Mouse (Mus musculus) heart, postnatal 4 days (tissue): ENCODE measurements at regions not wholly inside any gene's neighbourhood (a gene's known extent, or its start where the extent isn't known, plus 50 kb on each side); places are given as distances from the start of the nearest gene placed in this dataset.

Source experiments
- DNase-seq: peaks from one replicate; pipeline ENCODE4 v3.0.0; 2021

DNA sequence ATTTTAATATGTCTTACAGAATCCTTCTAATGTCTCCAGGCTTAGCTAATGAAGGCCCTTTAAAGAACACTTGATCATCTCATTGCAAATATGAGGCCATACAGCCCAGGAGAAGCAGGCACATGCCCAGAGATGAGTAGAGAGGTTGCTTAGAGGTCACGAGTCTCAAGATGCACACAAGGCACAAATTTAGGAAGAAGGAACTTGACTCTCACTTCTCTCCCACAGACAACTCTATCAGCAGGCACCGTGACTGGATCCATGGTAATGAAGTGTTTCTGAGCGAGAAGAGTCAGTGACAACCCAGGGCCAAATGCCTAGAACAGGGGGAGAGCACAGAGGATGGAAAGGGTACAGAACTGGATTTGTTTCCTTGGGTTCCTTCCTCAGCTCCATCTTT, 392.7 kb upstream of the Klf4 start:
- DNase-seq: no peak

DNA sequence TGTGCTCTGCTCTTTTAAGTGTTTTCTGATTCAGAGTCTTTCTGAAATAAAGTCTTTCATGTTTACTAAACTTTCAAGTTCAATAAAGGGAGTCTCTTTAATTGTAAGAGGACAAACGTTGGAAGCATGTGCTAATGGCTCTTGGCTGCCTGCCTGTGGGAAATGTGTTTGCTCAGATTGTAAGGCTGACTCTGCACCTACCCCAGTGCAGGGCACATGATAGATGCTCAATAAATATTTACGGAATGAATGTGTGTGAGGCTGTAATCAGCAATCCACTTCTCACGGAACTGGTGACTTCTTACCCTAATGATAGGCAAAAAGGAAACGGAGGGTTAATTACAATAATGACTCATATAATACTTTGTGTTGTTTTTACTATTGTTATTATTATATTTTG, 389.0 kb upstream of the Klf4 start:
- no peak for DNase-seq

DNA sequence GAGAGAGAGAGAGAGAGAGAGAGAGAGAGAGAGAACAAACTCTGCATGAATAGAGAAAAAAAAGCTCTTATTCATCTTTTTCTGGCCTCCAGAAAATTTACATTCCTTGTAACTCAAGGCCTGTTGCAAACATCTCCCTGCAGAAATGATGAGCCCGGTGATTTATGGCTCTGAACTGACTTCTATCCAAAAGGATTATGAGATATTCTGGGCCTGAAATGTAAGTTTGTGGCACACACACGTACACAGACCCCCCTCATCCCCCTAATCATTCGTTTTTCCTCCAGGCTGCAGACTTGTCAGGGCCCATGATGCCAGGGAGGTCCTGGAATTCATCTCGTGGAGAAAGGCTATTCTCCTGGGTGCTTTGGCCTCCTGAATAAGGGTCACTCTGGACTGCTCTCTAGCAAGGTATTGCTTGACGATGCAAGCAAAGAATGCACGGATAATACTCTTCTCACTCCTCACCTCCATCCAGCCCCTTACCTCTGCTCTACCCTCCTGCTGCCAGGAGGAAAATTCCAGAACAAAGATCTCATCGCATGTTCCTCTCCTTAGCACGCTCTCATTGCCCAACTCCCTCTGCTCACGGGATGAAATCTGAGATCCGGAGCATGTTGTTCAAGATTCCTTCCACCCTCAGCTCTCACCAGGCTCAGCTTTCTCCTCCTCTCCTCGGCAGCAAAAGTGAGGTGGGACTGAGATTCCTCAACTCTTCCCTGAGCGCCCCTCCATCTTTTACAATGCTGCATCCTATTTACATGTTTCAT, 362.0 kb upstream of the Klf4 start:
- DNase-seq: no peak

DNA sequence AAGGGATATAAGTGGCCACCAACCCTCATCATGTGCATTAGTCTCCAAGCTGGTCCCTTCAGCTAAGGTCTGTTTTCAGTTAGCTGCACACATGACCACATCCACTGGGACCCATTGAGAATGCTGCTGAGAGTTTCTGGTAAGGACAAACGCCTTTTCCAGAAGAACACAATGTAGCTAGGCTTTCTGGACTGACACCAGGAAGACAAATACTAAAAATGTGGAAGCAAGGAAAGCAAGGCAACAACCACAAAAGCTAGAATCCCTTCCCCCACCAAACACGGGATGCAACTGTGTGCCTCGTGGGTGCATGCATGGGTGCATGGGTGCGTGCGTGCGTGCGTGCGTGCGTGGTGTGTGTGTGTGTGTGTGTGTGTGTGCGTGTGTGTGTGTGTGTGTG, 359.4 kb upstream of the Klf4 start:
- no peak for DNase-seq

DNA sequence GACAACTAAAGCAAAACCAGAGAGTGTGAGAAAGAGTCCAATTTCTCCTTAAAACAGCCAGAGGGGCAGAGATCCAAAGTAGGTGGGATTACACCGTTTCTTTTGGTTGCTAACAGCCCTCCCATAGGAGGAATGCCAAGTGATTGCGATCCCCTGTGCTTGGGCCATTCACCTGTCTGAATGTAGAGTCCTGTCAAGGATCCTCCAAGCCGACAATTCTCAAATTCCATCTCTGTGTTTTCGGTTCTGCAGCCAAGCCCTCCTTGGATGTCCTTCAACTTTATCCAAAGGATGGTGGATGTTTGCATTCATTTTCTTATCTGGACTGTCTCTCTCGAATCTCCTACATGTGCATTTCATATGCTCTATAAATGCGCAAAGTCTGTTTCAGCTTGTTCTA, 355.3 kb upstream of the Klf4 start:
- DNase-seq: no peak

DNA sequence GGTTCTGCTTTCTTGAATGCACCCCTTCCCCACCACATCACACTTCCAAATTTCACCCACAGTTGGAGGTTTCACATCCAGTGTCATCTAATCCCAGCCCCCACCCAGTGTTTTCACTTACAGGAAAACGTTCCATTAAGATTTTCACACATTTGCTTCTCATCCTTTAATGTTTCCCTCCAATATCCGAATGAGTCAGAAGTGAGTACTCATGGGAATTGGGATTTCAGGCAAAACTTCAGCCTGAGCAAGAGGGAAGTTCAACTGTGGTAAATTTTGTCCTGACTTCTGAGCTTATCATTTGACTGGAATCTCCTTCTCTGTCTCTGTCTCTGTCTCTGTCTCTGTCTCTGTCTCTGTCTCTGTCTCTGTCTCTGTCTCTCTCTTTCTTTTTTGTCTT, 350.3 kb upstream of the Klf4 start:
- no peak for DNase-seq

DNA sequence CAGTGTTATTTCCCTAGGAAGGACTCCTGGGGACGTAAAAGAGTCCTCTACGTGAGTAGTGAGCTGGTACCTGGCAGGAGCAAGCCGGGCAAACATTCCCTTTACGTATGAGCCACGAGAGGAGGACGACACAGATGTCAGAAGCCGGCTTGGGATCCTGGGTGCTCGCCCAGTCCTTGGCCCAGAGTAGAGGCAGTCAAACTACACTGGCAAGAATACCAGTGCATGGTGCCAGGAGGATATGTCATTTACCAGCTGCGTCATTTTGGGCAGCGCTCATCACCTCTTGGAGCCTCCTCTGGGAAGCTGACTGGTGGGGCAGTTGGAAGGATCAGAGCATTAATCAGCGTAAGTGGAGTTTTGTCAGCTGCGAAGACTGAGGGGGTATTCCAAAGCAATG, 343.0 kb upstream of the Klf4 start:
- DNase-seq: peak; percentile 69

DNA sequence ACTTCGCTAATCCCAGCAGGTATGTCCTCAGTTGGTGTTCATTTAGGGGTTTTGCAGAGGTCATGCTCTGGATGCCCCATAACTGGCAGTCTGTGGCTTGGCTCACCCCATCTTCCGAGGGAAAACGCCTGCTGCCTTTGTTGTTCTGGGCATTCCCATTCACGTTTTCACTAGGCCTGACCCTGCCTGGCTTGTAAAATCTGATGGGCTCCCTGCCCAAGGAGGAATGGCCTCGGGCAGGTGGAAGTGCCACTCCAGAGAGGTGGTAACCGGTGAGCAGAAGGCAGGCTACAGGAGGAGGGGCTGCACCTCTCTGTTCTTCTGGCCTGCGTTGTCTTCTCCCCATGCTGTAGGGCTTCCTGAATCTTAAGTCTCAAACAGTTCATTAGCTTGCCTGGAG, 342.6 kb upstream of the Klf4 start:
- no peak for DNase-seq

DNA sequence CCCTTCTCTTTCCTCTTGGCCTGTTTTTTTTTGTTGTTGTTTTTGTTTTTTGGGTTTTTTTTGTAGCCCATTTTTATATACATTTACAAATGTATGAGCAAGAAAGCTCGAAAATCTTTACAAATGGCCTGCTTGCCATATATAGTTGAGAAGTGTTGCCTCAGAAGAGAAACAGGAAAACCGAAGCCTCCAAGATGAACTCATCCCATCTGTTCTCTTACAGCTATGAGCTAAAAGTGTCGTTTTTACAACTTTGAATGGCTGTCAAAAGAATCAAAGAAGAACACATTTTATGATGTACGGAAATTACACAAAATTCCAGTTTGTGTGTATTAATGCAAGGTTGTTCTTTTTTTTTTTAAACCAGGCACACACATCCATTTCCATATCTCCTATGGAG, 342.0 kb upstream of the Klf4 start:
- DNase-seq: no peak

DNA sequence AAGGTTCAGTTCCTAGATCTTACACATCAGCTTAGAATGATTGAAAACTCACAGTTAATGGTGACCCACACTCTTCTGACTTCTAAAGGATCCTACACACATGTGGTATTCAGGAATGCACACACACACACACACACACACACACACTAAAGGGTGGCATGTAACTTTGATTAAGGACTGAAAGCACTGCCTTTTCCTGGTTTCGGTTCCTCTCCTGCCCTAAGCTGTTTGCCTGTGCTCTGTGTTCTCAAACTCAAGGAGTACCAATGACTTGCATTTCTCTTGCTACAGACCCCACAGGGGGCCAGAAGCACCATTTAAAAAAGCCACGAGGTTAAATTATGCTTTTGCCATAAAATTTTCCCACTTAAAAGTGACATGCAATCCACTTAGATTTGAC, 327.8 kb upstream of the Klf4 start:
- no peak for DNase-seq

DNA sequence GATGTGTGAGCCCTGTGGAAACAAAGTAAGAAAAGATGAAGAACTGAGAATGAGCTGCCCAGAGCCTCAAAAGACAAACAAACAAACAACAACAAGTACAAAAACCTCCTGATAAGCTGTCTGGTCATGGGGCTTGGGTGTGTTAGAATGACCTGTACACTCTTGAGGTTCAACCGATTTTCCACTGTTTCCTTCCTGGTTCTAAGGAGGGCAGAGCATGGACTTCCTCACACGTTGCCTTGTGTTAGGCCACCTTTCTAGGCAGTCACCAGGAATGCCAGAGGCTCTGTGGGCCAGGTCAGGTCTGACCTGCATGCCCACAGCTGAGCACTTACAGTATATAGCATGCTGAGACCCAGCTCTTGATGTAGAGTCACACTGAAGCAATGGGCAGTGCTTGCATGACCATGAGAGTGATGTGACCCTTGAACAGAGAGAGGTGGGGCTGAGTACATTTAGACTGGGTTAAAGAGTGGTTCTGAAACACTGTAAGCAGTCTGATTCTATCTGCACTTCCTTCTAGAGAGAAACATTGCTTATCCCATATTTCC, 327.0 kb upstream of the Klf4 start:
- DNase-seq: no peak

DNA sequence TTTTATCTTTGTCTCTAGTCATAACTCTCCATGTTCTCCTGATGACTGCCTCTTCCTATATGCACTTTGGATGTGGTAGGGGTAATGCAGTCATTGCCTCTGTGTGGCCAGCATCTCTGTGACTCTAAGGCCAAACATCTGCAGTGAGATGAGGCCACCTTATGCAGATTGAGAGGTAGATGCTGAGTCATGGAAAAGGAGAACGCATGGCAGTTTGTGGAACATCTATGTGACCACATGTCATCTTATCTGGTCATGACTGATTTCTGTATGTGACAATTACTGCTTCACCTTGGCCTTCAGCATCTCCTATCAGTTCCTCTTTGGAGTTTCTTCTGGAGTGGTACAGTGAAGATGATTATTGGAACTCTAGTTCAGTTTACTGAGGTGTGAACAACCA, 319.2 kb upstream of the Klf4 start:
- DNase-seq: no peak

DNA sequence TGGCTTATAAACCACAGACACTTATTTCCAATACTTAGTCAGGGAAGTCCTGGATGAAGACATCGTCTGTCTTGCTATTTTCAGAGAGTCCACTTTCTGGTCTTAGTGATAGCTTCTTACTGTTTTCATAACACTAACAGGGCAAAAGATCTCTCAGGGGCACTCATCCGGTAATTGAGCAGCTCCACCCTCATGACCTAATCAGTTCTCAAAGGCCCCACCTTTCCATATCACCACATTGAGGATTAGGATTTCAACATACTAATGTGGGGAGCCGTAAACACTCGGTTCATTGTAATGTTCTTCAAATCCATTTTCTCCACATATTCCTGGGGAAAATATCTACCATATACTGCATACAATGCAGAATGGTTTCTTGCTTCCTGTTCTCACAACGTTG, 318.8 kb upstream of the Klf4 start:
- DNase-seq: no peak

DNA sequence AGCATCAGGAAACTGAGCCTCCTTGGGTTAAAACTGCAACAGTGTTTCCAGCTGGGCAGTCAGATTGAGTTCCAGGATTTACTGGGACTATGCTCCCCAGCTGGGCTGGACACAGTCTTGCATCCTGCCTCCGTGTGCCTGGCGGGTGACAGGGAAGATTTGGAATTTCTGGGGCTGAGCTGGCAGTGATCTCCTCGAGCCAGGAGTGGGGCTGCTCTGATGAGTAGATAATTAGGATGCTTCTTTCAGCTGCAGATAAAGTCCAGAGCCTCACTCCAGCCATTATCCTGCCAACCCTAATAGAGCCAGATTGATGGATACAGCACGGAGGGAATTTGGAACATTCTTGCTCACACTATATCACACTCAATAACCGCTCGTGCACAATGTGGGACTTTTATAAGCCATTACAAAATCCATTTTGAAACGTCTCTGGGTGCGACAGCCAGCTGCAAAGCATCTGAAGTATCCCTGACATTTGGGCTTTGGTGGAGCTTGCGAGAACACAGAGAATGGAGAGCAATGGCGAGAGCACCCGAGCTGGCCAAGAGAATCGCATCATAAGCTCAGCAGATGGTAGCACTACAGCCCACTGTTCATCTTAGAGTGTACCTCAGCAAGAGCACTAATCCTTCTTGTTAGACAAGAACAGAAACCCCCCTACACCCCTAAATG, 311.6 kb upstream of the Klf4 start:
- DNase-seq: peak; percentile 13

DNA sequence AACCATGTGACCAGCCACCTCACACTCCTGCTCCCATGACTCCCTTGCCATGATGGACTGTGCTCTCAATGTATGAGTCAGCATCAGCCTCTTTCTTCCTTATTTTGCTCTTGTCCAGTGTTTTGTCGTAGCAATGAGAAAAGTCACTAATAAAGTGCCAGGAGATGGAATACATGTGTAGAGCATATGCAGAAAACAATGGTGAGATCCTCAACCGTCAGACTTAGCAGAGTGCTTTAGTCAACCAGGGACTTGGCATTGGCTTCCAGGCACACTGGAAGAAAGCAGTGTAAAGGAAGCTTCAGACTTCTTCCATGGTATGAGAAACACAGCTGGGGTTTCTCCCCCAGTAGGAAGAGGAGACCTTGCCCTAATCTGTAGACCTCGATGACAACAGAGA, 306.3 kb upstream of the Klf4 start:
- DNase-seq: no peak

DNA sequence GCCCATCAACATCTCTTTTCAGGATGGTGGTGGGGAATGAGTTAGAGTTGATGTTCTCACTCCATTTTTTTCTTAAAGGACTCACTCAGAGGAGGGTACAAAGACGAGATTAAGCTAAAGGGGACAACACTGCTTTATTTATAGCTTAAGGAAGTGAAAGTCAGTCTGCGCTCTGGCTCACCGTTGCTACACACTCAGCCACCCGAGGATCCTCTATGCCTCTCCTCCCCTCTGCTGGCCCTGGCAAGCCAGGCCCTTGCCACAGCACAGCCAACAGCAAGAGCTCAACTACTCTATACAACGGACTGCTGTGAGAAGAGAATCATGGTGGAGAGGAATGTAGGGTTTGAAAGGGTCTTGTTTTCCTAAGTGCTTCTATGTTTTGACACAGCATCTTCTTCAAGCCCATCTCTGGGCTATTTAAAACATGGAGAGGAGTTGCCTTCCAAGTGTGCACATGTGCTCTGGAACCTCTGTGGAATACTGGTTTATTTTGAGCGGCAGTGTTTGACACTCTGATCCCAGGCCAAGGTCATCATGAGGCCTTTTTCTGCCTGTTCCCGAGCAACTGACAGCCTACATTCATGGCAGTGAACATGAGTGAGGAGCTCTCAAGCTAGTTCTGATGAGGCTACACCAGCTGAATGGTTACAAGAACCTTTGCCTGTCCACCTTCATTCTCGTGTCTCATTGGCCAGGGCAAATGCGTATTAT, 291.9 kb upstream of the Klf4 start:
- DNase-seq: no peak

DNA sequence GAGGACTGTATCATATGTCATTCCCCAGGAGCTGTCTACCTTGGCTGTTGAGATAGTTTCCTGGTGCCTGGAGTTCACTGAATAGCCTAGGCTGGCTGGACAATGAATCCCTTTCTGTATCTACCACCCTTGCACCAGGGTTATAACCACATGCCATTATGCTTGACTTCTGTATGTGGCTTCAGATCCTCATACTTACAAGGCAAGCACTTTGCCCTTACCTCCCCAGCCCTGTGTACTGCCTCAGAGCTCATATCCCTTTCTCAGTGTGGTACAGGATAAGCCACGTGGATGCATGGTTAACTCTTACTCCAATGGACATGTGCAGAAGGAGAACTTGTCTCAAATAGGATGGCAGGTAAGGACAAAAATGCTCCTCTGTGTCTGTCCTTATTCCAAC, 291.3 kb upstream of the Klf4 start:
- DNase-seq: no peak

DNA sequence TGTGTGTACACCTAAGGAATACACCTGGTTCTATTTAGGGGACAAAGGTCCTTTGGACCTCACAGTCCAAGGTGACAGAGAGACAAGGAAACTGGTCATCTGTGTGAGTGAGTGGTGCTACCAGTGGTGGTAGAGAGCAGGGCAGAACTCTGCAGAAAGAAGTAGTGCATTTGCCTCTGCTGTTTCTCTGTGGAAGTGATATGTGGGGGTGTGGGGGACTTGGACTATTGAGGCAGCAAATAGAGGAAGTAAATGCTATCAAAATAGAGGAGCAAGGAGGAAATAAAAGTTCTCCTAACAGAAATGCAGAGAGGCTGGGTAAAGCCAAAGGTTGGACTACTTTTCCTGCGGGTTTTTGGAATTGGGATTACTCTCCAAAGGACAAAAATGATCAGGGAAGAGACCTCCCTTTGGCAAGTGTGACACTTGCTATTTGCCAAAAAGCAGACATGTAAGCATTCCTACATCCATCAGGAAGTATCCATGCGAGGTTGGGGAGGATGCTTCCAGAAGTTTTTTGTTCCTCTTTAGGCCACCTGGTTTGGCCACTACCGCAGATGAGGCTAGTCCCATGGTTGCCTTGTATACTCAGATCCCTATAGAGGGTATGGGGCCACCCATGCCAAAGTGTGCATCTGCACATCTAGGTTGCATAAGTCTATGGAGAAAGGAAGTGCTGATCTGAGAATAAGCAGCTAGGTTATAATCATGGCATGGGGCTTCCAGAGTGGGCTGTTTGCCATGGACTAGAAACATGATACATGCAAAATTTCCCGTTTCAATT, 285.0 kb upstream of the Klf4 start:
- no peak for DNase-seq

DNA sequence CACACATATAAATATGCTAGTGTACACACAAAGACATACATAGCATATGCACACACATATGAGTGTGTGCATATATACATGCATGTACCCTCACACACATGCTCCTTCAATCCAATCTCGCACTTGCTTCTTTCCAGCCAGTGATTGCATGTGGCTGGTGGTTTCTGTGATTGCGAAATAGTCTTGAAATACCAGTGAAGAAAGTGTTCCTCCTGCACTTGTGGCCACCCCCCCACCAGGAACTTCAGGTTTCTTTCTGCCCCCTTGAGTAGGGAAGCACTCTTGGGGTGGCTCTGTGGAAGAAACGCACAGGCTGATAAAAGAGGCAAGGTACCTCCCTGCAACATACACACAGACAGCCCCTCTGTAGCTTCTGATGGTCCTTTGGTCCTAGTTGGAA, 283.6 kb upstream of the Klf4 start:
- no peak for DNase-seq

DNA sequence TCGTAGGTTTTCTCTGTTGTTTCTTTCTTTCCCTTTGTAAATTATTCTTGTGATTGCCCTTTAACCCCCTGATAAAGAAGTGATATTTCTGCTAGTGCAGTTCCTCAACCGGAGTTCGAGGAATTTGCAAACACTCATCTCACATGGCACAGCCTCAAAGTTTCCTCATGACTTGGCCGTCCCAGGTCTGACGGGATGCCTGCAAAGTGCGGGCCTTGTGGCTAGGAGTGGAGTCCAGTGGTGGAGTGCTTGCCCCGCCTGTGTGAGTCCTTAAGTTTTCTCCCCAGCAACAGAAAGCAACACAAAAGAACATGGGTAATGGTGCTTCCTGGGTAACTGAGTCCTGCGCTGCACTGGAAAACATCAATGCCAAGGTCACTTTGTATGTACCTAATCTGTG, 280.6 kb upstream of the Klf4 start:
- DNase-seq: no peak

DNA sequence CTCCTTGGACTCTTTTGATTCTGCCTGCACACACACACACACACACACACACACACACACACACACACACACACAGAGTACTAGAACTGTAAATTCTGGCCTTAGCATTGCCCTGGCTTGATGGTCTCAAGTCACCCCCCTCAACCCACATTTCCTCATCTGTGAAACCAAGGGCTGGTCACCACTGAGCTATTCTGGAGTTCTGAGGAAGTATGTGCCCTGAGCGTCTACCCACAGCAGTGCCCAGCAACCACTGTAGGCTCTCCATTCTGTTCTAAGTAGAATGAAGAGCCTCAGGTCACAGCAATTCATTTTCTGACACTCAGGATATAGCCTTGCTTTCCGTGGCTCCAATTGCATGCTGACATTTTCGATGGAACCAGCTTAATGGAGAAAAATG, 279.4 kb upstream of the Klf4 start:
- DNase-seq: no peak

DNA sequence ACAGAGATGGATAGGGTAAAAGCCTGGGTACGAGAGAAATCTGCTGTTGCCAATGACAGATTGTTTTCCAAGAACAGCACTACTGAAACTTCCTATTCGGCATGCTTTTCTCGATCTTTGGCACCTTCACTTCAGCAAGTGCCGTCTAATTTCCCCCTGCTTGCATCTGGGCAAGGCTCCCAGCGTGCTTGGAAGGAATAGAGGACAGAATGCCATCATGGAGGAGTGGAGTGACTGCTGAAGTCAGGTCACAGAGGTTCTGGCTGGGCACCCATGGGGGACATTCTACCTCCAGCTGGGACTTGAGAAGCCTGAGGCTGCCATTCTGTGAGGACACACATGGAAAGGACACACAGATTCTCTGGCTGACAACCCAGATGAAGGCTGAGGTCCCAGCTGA, 276.2 kb upstream of the Klf4 start:
- DNase-seq: peak; percentile 7

DNA sequence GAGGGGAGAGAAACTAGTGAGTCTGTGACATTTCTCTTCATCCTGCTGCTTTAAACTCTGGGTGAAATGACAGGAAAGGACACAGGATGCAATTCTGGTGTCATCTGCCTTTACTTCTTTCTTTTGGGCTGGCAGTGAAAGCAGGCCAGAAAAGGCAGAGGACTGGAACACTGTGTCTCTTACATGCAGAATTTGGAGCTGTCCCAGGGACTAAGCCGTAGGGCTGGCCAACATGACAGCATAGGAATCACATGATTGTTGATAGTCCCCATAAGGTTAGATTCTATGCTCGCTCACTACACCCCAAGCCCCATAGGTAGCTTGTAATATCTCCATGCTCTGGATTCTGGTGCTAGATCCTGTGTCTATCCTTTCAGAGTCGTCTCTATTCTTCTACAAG, 274.5 kb upstream of the Klf4 start:
- no peak for DNase-seq
